Mouse (Mus musculus): ENCODE results near the gene Rho. TPM values are rescaled to one million over a fixed set of nuclear protein-coding genes. Genes with fewer than 3 reads are reported as not detected.

Gene Rho
- polyA plus RNA-seq, 1 experiment, result 0.22 TPM

- DNase-seq (ENCODE audit: low read depth, low spot score), result no peak
- 28% methylated on average over 6 of the region's 6 CpGs for WGBS
Observed at GRCm38 (mm10) chr6:115946389-115946788, 14.8 kb downstream of the Rho start.

- DNase-seq (ENCODE audit: low read depth, low spot score), result no peak
- WGBS, result 74% methylated on average over 9 of the region's 9 CpGs
Observed at GRCm38 (mm10) chr6:115954506-115955074, 23.0 kb downstream of the Rho start.

- no peak for DNase-seq (ENCODE audit: low read depth, low spot score)
- WGBS, result 91% methylated on average over 4 of the region's 4 CpGs
Observed at GRCm38 (mm10) chr6:115955169-115955568, 23.6 kb downstream of the Rho start.

GRCm38 (mm10) chr6:115955664-115956063 is 24.1 kb downstream of the Rho start:
- DNase-seq (ENCODE audit: low read depth, low spot score), result no peak
- 80% methylated on average over 11 of the region's 11 CpGs for WGBS

GRCm38 (mm10) chr6:115956418-115956921 is 24.9 kb downstream of the Rho start:
- no peak for DNase-seq (ENCODE audit: low read depth, low spot score)
- 26% methylated on average over 13 of the region's 13 CpGs for WGBS

- WGBS, result 38% methylated on average over 16 of the region's 16 CpGs
- DNase-seq (ENCODE audit: low read depth, low spot score), result no peak
Observed at GRCm38 (mm10) chr6:115956922-115957601, 25.5 kb downstream of the Rho start.

GRCm38 (mm10) chr6:115957681-115958080 is 26.1 kb downstream of the Rho start:
- 70% methylated on average over 6 of the region's 6 CpGs for WGBS
- DNase-seq (ENCODE audit: low read depth, low spot score), result no peak

GRCm38 (mm10) chr6:115958445-115958844 is 26.9 kb downstream of the Rho start:
- 87% methylated on average over 9 of the region's 9 CpGs for WGBS
- no peak for DNase-seq (ENCODE audit: low read depth, low spot score)

- no peak for DNase-seq (ENCODE audit: low read depth, low spot score)
- 50% methylated on average over 7 of the region's 7 CpGs for WGBS
Observed at GRCm38 (mm10) chr6:115959151-115959691, 27.7 kb downstream of the Rho start.

- 89% methylated on average over 19 of the region's 19 CpGs for WGBS
- no peak for DNase-seq (ENCODE audit: low read depth, low spot score)
Observed at GRCm38 (mm10) chr6:115960322-115960721, 28.8 kb downstream of the Rho start.

- 65% methylated on average over 3 of the region's 3 CpGs for WGBS
- no peak for DNase-seq (ENCODE audit: low read depth, low spot score)
Observed at GRCm38 (mm10) chr6:115961743-115962142, 30.2 kb downstream of the Rho start.

GRCm38 (mm10) chr6:115962439-115963085 is 31.0 kb downstream of the Rho start:
- 39% methylated on average over 23 of the region's 23 CpGs for WGBS
- DNase-seq (ENCODE audit: low read depth, low spot score), result no peak

- WGBS, result 83% methylated on average over 9 of the region's 9 CpGs
- no peak for DNase-seq (ENCODE audit: low read depth, low spot score)
Observed at GRCm38 (mm10) chr6:115963656-115964055, 32.1 kb downstream of the Rho start.

- DNase-seq (ENCODE audit: low read depth, low spot score), result no peak
- WGBS, result 89% methylated on average over 19 of the region's 19 CpGs
Observed at GRCm38 (mm10) chr6:115966227-115966966, 34.8 kb downstream of the Rho start.

- 76% methylated on average over 15 of the region's 15 CpGs for WGBS
- DNase-seq (ENCODE audit: low read depth, low spot score), result no peak
Observed at GRCm38 (mm10) chr6:115967291-115967880, 35.8 kb downstream of the Rho start.

GRCm38 (mm10) chr6:115968086-115968485 is 36.5 kb downstream of the Rho start:
- DNase-seq (ENCODE audit: low read depth, low spot score), result no peak
- WGBS, result 53% methylated on average over 5 of the region's 5 CpGs

GRCm38 (mm10) chr6:115968700-115969099 is 37.2 kb downstream of the Rho start:
- WGBS, result 86% methylated on average over 6 of the region's 6 CpGs
- DNase-seq (ENCODE audit: low read depth, low spot score), result no peak

GRCm38 (mm10) chr6:115969103-115969502 is 37.6 kb downstream of the Rho start:
- 66% methylated on average over 9 of the region's 9 CpGs for WGBS
- DNase-seq (ENCODE audit: low read depth, low spot score), result no peak

- DNase-seq (ENCODE audit: low read depth, low spot score), result no peak
- 81% methylated on average over 6 of the region's 6 CpGs for WGBS
Observed at GRCm38 (mm10) chr6:115969952-115970351, 38.4 kb downstream of the Rho start.

All from large intestine, adult 2 months (tissue).